Mouse (Mus musculus): ENCODE results near the gene Ttll6. TPM values are rescaled to one million over a fixed set of nuclear protein-coding genes. Genes with fewer than 3 reads are reported as not detected.

The Ttll6 gene
- polyA plus RNA-seq, 1 experiment from 2014 or later: 0.09 TPM

DNA sequence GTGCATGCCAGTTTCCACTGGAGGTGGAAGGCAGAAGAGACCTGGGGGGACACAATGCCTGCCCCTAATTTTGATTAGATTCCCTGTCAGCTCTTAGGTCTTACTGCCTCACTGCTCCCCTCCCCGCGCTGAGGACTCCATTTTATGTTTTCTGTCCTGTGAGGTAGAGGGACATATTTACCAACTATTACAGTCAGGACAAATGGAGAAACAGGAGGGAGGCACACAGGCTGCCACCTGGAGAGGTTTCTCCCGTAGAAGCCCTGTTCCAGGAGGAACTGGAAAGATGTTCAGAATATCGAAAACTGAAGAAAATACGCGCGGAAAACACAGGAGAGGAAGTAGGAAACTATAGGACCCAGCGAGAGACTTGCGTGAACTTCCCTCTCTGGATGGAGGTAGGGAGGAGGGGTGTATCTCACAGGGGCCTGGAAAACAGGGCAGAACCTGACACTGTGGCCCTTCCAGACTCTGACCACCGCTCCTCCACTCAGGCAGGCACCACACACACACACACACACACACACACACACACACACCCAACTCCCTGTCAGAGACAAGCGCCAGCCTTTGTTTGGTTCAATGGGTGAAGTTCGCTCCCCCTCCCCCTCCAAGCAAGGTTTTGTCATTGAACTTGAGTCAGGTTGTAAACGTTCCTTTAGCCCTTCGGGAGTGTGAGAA lies 69.0 kb downstream of the Ttll6 start:
- DNase-seq (no peak), ATAC-seq (ENCODE audit: insufficient read depth) (no peak)
- H3K27me3 ChIP-seq (ENCODE audit: insufficient read depth, low read length): peaks cover 100% of the 10 kb centered on the region
- no peak overlapping the region for H3K9ac ChIP-seq
- H3K36me3 ChIP-seq (ENCODE audit: insufficient read depth): no peaks in the 10 kb centered on the region
- no peak overlapping the region for H3K4me2 ChIP-seq
- TF ChIP-seq CTCF (IDR thresholded peaks at IDR 0.05; ENCODE audit: low read depth): no peak
- H3K4me1 ChIP-seq (ENCODE audit: insufficient read depth): no peaks in the 10 kb centered on the region
- H3K27ac ChIP-seq (ENCODE audit: low read depth): no peak overlapping the region
- H3K9me3 ChIP-seq (ENCODE audit: low read depth, low read length): no peaks in the 10 kb centered on the region
- H3K4me3 ChIP-seq (ENCODE audit: low read depth, low read length): no peak overlapping the region
- WGBS: 2% methylated on average over 14 of the region's 14 CpGs

DNA sequence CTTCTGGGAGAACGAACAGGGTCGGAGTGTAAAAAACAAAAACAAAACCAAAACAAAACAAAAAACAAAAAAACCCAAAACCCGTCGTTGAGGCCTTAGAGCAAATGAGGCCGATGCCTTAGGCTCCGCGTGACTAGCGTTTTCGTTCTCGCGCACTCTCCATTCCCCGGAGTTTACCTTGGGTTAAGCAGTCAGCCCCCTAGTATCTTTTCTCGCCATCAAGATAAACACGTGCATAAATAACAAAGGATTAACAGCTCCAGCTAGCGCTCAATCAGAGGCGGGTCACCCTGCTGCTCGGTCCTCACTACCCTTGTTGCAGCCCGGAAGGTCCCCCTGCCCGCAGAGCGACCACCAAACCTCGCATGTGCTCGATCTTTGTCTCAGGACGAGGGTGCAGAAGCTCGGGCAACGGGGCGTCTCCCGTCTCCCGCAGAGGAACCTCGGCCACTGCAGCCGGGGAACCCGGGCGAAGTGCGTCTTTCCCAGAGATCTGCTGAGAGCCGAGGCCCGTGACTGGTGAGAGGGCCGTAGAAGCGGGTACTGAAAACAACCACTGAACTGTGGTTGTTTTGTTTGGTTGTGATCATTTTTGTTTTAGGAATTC lies 69.7 kb downstream of the Ttll6 start:
- TF ChIP-seq CTCF (IDR thresholded peaks at IDR 0.05; ENCODE audit: low read depth): no peak
- H3K4me1 ChIP-seq (ENCODE audit: insufficient read depth): no peaks in the 10 kb centered on the region
- H3K36me3 ChIP-seq (ENCODE audit: insufficient read depth): no peaks in the 10 kb centered on the region
- no peak overlapping the region for H3K27ac ChIP-seq (ENCODE audit: low read depth)
- no peaks in the 10 kb centered on the region for H3K9me3 ChIP-seq (ENCODE audit: low read depth, low read length)
- H3K4me3 ChIP-seq (ENCODE audit: low read depth, low read length): no peak overlapping the region
- no peak overlapping the region for H3K4me2 ChIP-seq
- DNase-seq: peak; percentile 20
- H3K9ac ChIP-seq: no peak overlapping the region
- no peak for ATAC-seq (ENCODE audit: insufficient read depth)
- under 1% methylated on average over 37 of the region's 37 CpGs for WGBS
- peaks cover 100% of the 10 kb centered on the region for H3K27me3 ChIP-seq (ENCODE audit: insufficient read depth, low read length)

DNA sequence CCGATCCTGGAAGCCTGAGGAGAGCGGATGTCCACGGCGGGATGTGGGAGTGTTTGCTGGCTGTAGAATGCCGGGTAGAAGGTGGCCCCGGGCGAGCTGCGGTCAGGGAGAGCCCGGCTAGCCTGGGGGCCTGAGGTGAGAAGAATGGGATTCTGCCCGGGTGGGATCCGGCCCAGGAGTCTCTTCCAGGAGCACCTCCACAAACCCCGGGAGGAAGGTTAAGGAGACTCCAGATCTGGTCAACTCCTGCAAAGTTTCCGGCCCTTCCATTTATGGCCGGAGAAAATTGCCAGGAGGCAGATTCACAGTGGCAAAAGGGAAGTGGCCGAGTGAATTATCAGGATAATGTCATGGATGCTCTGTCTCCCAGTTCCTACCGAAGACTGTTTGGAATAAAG lies 70.2 kb downstream of the Ttll6 start:
- H3K9ac ChIP-seq: no peak overlapping the region
- H3K4me3 ChIP-seq (ENCODE audit: low read depth, low read length): no peak overlapping the region
- no peaks in the 10 kb centered on the region for H3K9me3 ChIP-seq (ENCODE audit: low read depth, low read length)
- DNase-seq (no peak), ATAC-seq (ENCODE audit: insufficient read depth) (no peak)
- H3K27me3 ChIP-seq (ENCODE audit: insufficient read depth, low read length): peaks cover 100% of the 10 kb centered on the region
- WGBS: under 1% methylated on average over 16 of the region's 16 CpGs
- no peak overlapping the region for H3K27ac ChIP-seq (ENCODE audit: low read depth)
- H3K36me3 ChIP-seq (ENCODE audit: insufficient read depth): no peaks in the 10 kb centered on the region
- H3K4me2 ChIP-seq: no peak overlapping the region
- H3K4me1 ChIP-seq (ENCODE audit: insufficient read depth): no peaks in the 10 kb centered on the region
- TF ChIP-seq CTCF (IDR thresholded peaks at IDR 0.05; ENCODE audit: low read depth): no peak

DNA sequence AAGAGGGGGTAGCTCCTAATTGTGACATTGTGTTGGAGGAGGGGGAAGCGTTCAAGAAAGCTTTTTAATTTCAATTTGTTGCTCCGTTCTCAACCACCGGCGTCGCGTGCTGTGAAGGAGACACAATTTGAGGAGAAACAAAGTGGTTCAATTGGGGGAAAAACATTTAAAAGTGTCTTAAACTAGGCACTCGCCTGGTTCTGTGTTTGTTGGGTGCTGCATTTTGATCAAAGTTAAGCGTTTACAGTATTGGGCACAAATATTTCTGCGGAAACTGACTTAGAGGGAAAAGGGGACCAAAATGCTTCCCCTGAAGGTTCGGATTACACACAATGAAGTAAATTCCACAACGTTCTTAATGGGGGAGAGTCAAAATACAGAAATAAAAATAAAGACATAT lies 70.8 kb downstream of the Ttll6 start:
- H3K4me2 ChIP-seq: no peak overlapping the region

DNA sequence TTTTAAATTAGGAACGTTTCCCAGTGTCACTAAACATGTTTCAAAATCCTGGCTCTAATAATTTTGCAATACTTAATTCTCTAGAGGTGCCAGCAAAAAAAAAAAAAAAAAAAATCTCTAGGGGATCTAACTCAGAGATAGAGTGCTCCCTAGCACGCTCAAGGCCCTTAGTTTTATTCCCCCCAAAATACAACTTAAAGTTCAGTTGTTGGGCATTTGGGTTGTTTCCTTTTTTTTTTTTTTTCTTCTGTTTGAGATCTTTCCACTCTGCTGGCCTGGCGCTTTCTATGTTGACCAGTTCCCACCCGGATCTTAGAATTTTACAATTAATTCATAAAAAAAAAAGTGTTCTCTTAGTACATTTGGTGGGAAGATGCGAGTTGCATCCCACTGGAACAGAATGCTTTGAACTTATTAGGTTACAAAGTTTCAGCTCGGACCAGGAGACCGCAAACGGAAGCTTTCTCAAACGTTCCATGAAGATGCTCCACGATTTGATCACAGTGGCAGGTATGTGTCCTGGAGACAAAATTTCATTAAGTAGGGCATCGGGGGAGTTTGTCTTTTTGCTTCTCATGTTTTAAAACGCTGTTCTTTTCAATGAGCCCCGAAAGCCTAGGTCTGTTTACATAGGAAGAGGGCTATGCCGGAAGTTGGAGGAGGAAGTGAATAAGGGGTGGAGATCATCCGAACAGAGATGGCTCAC lies 72.0 kb downstream of the Ttll6 start:
- no peak overlapping the region for H3K4me3 ChIP-seq (ENCODE audit: low read depth, low read length)
- H3K4me2 ChIP-seq: no peak overlapping the region
- no peaks in the 10 kb centered on the region for H3K4me1 ChIP-seq (ENCODE audit: insufficient read depth)
- TF ChIP-seq CTCF (IDR thresholded peaks at IDR 0.05; ENCODE audit: low read depth): no peak
- WGBS: 3% methylated on average over 15 of the region's 15 CpGs
- H3K9ac ChIP-seq: no peak overlapping the region
- H3K9me3 ChIP-seq (ENCODE audit: low read depth, low read length): no peaks in the 10 kb centered on the region
- no peaks in the 10 kb centered on the region for H3K36me3 ChIP-seq (ENCODE audit: insufficient read depth)
- no peak overlapping the region for H3K27ac ChIP-seq (ENCODE audit: low read depth)
- DNase-seq (no peak), ATAC-seq (ENCODE audit: insufficient read depth) (no peak)
- peaks cover 92% of the 10 kb centered on the region for H3K27me3 ChIP-seq (ENCODE audit: insufficient read depth, low read length)

More for the DNA sequence above, 70.8 kb downstream of the Ttll6 start:
- Histone ChIP-seq H3K9me3 (ENCODE audit: low read depth, low read length) (no peaks in the 10 kb centered on the region), H3K27ac (ENCODE audit: low read depth) (no peak overlapping the region), H3K9ac (no peak overlapping the region), H3K27me3 (ENCODE audit: insufficient read depth, low read length) (peaks cover 99% of the 10 kb centered on the region), H3K4me1 (ENCODE audit: insufficient read depth) (no peaks in the 10 kb centered on the region), H3K36me3 (ENCODE audit: insufficient read depth) (no peaks in the 10 kb centered on the region), H3K4me3 (ENCODE audit: low read depth, low read length) (no peak overlapping the region)
- ATAC-seq (ENCODE audit: insufficient read depth) (no peak), DNase-seq (no peak)
- TF ChIP-seq CTCF (IDR thresholded peaks at IDR 0.05; ENCODE audit: low read depth): no peak
- WGBS: 2% methylated on average over 11 of the region's 11 CpGs

Other genes starting within 250 kb of the Ttll6 start
- 0.11 and 0.18 TPM in 2 replicates for gene B4galnt2, start 218.9 kb upstream of the Ttll6 start, polyA plus RNA-seq (2014; fragmentation: Nextera tagmentation; extraction: Ambion mirVana)
- 25.6 and 30.9 TPM in 2 replicates for gene Igf2bp1, start 127.8 kb upstream of the Ttll6 start, polyA plus RNA-seq (2014; fragmentation: Nextera tagmentation; extraction: Ambion mirVana)
- not detected in 2 replicates for gene Gip, start 109.2 kb upstream of the Ttll6 start, polyA plus RNA-seq (2014; fragmentation: Nextera tagmentation; extraction: Ambion mirVana)
- gene Snf8, start 98.9 kb upstream of the Ttll6 start, polyA plus RNA-seq (2014; fragmentation: Nextera tagmentation; extraction: Ambion mirVana): 37.2 and 37.6 TPM in 2 replicates
- gene Ube2z, start 68.4 kb upstream of the Ttll6 start, polyA plus RNA-seq (2014; fragmentation: Nextera tagmentation; extraction: Ambion mirVana): 37.8 and 43.2 TPM in 2 replicates
- 725 and 738 TPM in 2 replicates for gene Atp5g1, start 58.1 kb upstream of the Ttll6 start, polyA plus RNA-seq (2014; fragmentation: Nextera tagmentation; extraction: Ambion mirVana)
- gene Calcoco2, start 21.8 kb upstream of the Ttll6 start, polyA plus RNA-seq (2014; fragmentation: Nextera tagmentation; extraction: Ambion mirVana): not detected in 2 replicates
- not detected in 2 replicates for gene Hoxb13, start 60.5 kb downstream of the Ttll6 start, polyA plus RNA-seq (2014; fragmentation: Nextera tagmentation; extraction: Ambion mirVana)
- gene Hoxb9, start 137.7 kb downstream of the Ttll6 start, polyA plus RNA-seq (2014; fragmentation: Nextera tagmentation; extraction: Ambion mirVana): 0.08 and 0.22 TPM in 2 replicates
- 0.99 and 1.4 TPM in 2 replicates for gene Hoxb8, start 148.1 kb downstream of the Ttll6 start, polyA plus RNA-seq (2014; fragmentation: Nextera tagmentation; extraction: Ambion mirVana)
- 2.1 and 3.5 TPM in 2 replicates for gene Hoxb7, start 152.8 kb downstream of the Ttll6 start, polyA plus RNA-seq (2014; fragmentation: Nextera tagmentation; extraction: Ambion mirVana)
- gene Hoxb6, start 158.7 kb downstream of the Ttll6 start, polyA plus RNA-seq (2014; fragmentation: Nextera tagmentation; extraction: Ambion mirVana): 19.7 and 24.4 TPM in 2 replicates
- gene Hoxb5, start 169.6 kb downstream of the Ttll6 start, polyA plus RNA-seq (2014; fragmentation: Nextera tagmentation; extraction: Ambion mirVana): 65.9 and 76.1 TPM in 2 replicates
- gene Hoxb4, start 184.5 kb downstream of the Ttll6 start, polyA plus RNA-seq (2014; fragmentation: Nextera tagmentation; extraction: Ambion mirVana): 3.8 and 3.9 TPM in 2 replicates
- 3.9 and 6.3 TPM in 2 replicates for gene Hoxb3, start 189.5 kb downstream of the Ttll6 start, polyA plus RNA-seq (2014; fragmentation: Nextera tagmentation; extraction: Ambion mirVana)
- gene Hoxb2, start 216.7 kb downstream of the Ttll6 start, polyA plus RNA-seq (2014; fragmentation: Nextera tagmentation; extraction: Ambion mirVana): 48.9 and 51.6 TPM in 2 replicates
- gene Hoxb1, start 232.0 kb downstream of the Ttll6 start, polyA plus RNA-seq (2014; fragmentation: Nextera tagmentation; extraction: Ambion mirVana): 0.08 TPM in 1 of 2 replicates, not detected in the other